Mouse (Mus musculus) erythroblast, embryonic 14.5 days (primary cell): Measurements from ENCODE around the gene Nmur1. TPM values are rescaled to one million over a fixed set of nuclear protein-coding genes. Genes with fewer than 3 reads are reported as not detected.

Experiments used
- H3K27me3 ChIP-seq: 2 replicates; pipeline ENCODE4 v1.6.1; 2012; ENCODE audit warnings: inconsistent platforms; ENCODE audit not compliant: control insufficient read depth
- H3K36me3 ChIP-seq: 2 replicates; pipeline ENCODE4 v1.6.1; 2012; ENCODE audit warnings: mild to moderate bottlenecking, inconsistent platforms; ENCODE audit not compliant: control insufficient read depth
- H3K4me1 ChIP-seq: 2 replicates; pipeline ENCODE4 v1.6.1; 2012; ENCODE audit warnings: inconsistent platforms; ENCODE audit not compliant: control insufficient read depth
- H3K4me3 ChIP-seq: replicated peaks from 2 replicates; pipeline ENCODE3; 2012; ENCODE audit warnings: moderate library complexity, mild to moderate bottlenecking, inconsistent platforms
- H3K9me3 ChIP-seq: 2 replicates; pipeline ENCODE4 v1.6.1; 2012; ENCODE audit warnings: low read length, inconsistent platforms, mixed read lengths; ENCODE audit not compliant: control insufficient read depth
- GATA1 ChIP-seq: IDR thresholded peaks from 2 replicates; pipeline ENCODE4 v1.6.1; 2012; ENCODE audit warnings: low read length, inconsistent platforms, mixed read lengths
- TAL1 ChIP-seq: IDR thresholded peaks from 3 replicates; pipeline ENCODE4 v1.6.1; 2012; ENCODE audit warnings: low read length, inconsistent platforms, mixed read lengths
- polyA plus RNA-seq: library from polyadenylated mRNA; stranded (reverse); fragments of >175 nt; gene quantifications from 2 replicates; pipeline ENCODE4 v1.2.3, GENCODE M21; 2012

The Nmur1 gene
- polyA plus RNA-seq, 1 experiment = not detected

- Histone ChIP-seq H3K36me3 (no peaks in the 10 kb centered on the region), H3K9me3 (no peaks in the 10 kb centered on the region), H3K27me3 (peaks cover 2% of the 10 kb centered on the region; the same call in 1 of the 2 replicates), H3K4me3 (no peak overlapping the region), H3K4me1 (peaks cover 5% of the 10 kb centered on the region)
- TF ChIP-seq GATA1 (no peak), TAL1 (no peak)
Measured at GRCm38 (mm10) chr1:86378662-86379061, 47.4 kb downstream of the Nmur1 start.

- Histone ChIP-seq H3K27me3 (peaks cover 2% of the 10 kb centered on the region; the same call in 1 of the 2 replicates), H3K9me3 (no peaks in the 10 kb centered on the region), H3K36me3 (no peaks in the 10 kb centered on the region), H3K4me3 (no peak overlapping the region), H3K4me1 (peaks cover 5% of the 10 kb centered on the region)
- no peak for TF ChIP-seq TAL1
- TF ChIP-seq GATA1 = no peak
Measured at GRCm38 (mm10) chr1:86376354-86376753, 49.7 kb downstream of the Nmur1 start.

- Histone ChIP-seq H3K4me1 (peaks cover 4% of the 10 kb centered on the region), H3K4me3 (no peak overlapping the region), H3K27me3 (no peaks in the 10 kb centered on the region), H3K9me3 (0 out of 2 replicates have a peak, but pooled peaks cover 2% of the 10 kb centered on the region), H3K36me3 (no peaks in the 10 kb centered on the region)
- TF ChIP-seq GATA1 = no peak
- TF ChIP-seq TAL1 = no peak
Measured at GRCm38 (mm10) chr1:86371997-86372396, 54.0 kb downstream of the Nmur1 start.

- H3K36me3 ChIP-seq = no peaks in the 10 kb centered on the region
- H3K4me3 ChIP-seq = no peak overlapping the region
- 0 out of 2 replicates have a peak, but pooled peaks cover 2% of the 10 kb centered on the region for H3K9me3 ChIP-seq
- no peaks in the 10 kb centered on the region for H3K27me3 ChIP-seq
- TF ChIP-seq TAL1 (no peak), GATA1 (no peak)
- peaks cover 9% of the 10 kb centered on the region for H3K4me1 ChIP-seq
Measured at GRCm38 (mm10) chr1:86368086-86368485, 57.9 kb downstream of the Nmur1 start.

- Histone ChIP-seq H3K36me3 (peaks cover 2% of the 10 kb centered on the region; the same call in 1 of the 2 replicates), H3K9me3 (no peaks in the 10 kb centered on the region), H3K4me3 (no peak overlapping the region), H3K4me1 (peaks cover 36% of the 10 kb centered on the region), H3K27me3 (no peaks in the 10 kb centered on the region)
- no peak for TF ChIP-seq GATA1
- TF ChIP-seq TAL1 = no peak
Measured at GRCm38 (mm10) chr1:86363671-86364070, 62.4 kb downstream of the Nmur1 start.

GRCm38 (mm10) chr1:86361852-86362615 lies 64.0 kb downstream of the Nmur1 start:
- TF ChIP-seq TAL1 = no peak
- TF ChIP-seq GATA1 = no peak
- Histone ChIP-seq H3K9me3 (no peaks in the 10 kb centered on the region), H3K27me3 (no peaks in the 10 kb centered on the region), H3K4me3 (no peak overlapping the region), H3K36me3 (peaks cover 13% of the 10 kb centered on the region), H3K4me1 (peaks cover 49% of the 10 kb centered on the region)

GRCm38 (mm10) chr1:86360441-86360840 lies 65.6 kb downstream of the Nmur1 start:
- H3K27me3 ChIP-seq = no peaks in the 10 kb centered on the region
- peaks cover 57% of the 10 kb centered on the region for H3K4me1 ChIP-seq
- TF ChIP-seq TAL1 (no peak), GATA1 (no peak)
- peaks cover 29% of the 10 kb centered on the region for H3K36me3 ChIP-seq
- H3K9me3 ChIP-seq = no peaks in the 10 kb centered on the region
- peak overlapping the region; percentile 91 for H3K4me3 ChIP-seq

GRCm38 (mm10) chr1:86359798-86360179 lies 66.2 kb downstream of the Nmur1 start:
- Histone ChIP-seq H3K36me3 (peaks cover 35% of the 10 kb centered on the region), H3K27me3 (no peaks in the 10 kb centered on the region), H3K4me1 (peaks cover 57% of the 10 kb centered on the region), H3K9me3 (no peaks in the 10 kb centered on the region), H3K4me3 (peak overlapping the region; percentile 91)
- TF ChIP-seq TAL1 (no peak), GATA1 (no peak)

- no peaks in the 10 kb centered on the region for H3K9me3 ChIP-seq
- TF ChIP-seq TAL1 (no peak), GATA1 (no peak)
- H3K4me3 ChIP-seq = peak within 1 kb of the TSS; percentile 91
- peaks cover 57% of the 10 kb centered on the region for H3K4me1 ChIP-seq
- no peaks in the 10 kb centered on the region for H3K27me3 ChIP-seq
- H3K36me3 ChIP-seq = peaks cover 42% of the 10 kb centered on the region
Measured at GRCm38 (mm10) chr1:86358906-86359797, 66.9 kb downstream of the Nmur1 start, which contains the start of gene Ncl. Gene Ncl, minus strand, starts transcription at chr1:86359400.
